Mouse (Mus musculus) lung, postnatal 36 days (tissue): ENCODE data around the gene Vps35l.

Experiments used
- DNase-seq: peaks from one replicate; pipeline ENCODE4 v3.0.0; 2022; ENCODE audit warnings: mixed read lengths

The Vps35l gene

GRCm38 (mm10) chr7:118739975-118740531, at the start of gene Vps35l:
TSS of gene Vps35l (plus strand) at chr7:118740226.
- DNase-seq = peak; percentile 90

GRCm38 (mm10) chr7:118691287-118691686, 48.7 kb upstream of the Vps35l start:
- no peak for DNase-seq

GRCm38 (mm10) chr7:118696146-118696545, 43.9 kb upstream of the Vps35l start:
- DNase-seq = peak; percentile 66

GRCm38 (mm10) chr7:118697168-118697567, 42.9 kb upstream of the Vps35l start:
- peak; percentile 22 for DNase-seq

GRCm38 (mm10) chr7:118698882-118699281, 41.1 kb upstream of the Vps35l start:
- DNase-seq = peak; percentile 49

GRCm38 (mm10) chr7:118703144-118703561, 36.9 kb upstream of the Vps35l start:
- DNase-seq = peak; percentile 92

- peak; percentile 48 for DNase-seq
Observed at GRCm38 (mm10) chr7:118704001-118704850, 35.8 kb upstream of the Vps35l start.

GRCm38 (mm10) chr7:118705101-118705961, 34.7 kb upstream of the Vps35l start, which contains the start of gene Gde1:
TSS of gene Gde1 (minus strand) at chr7:118705778.
- peak; percentile 95 for DNase-seq

GRCm38 (mm10) chr7:118706051-118706450, 34.0 kb upstream of the Vps35l start:
- peak; percentile 31 for DNase-seq

GRCm38 (mm10) chr7:118706488-118706887, 33.5 kb upstream of the Vps35l start:
- DNase-seq = no peak

GRCm38 (mm10) chr7:118707216-118707615, 32.8 kb upstream of the Vps35l start:
- DNase-seq = peak; percentile 63

GRCm38 (mm10) chr7:118708002-118708401, 32.0 kb upstream of the Vps35l start:
- DNase-seq = peak; percentile 59

GRCm38 (mm10) chr7:118710776-118711175, 29.2 kb upstream of the Vps35l start:
- DNase-seq = no peak

GRCm38 (mm10) chr7:118712228-118713173, 27.5 kb upstream of the Vps35l start, which contains the start of gene Ccp110:
TSS of gene Ccp110 (plus strand) at chr7:118712552.
- peak; percentile 99 for DNase-seq

GRCm38 (mm10) chr7:118714873-118715272, 25.2 kb upstream of the Vps35l start:
- peak; percentile 55 for DNase-seq

- no peak for DNase-seq
Observed at GRCm38 (mm10) chr7:118718066-118718465, 22.0 kb upstream of the Vps35l start.

- DNase-seq = peak; percentile 85
Observed at GRCm38 (mm10) chr7:118723927-118724326, 16.1 kb upstream of the Vps35l start.

- DNase-seq = no peak
Observed at GRCm38 (mm10) chr7:118725459-118725858, 14.6 kb upstream of the Vps35l start.

GRCm38 (mm10) chr7:118728846-118729587, 11.0 kb upstream of the Vps35l start:
- no peak for DNase-seq

- no peak for DNase-seq
Observed at GRCm38 (mm10) chr7:118731781-118732180, 8.2 kb upstream of the Vps35l start.

GRCm38 (mm10) chr7:118733225-118733624, 6.8 kb upstream of the Vps35l start:
- no peak for DNase-seq
